Mouse (Mus musculus) monocyte, adult 5-6 weeks (primary cell): Measurements from ENCODE around the gene Creb3l2. TPM values are rescaled to one million over a fixed set of nuclear protein-coding genes. Genes with fewer than 3 reads are reported as not detected.
"Not testable (repeated sequence)": the region's sequence is repeated elsewhere in the genome, so short reads cannot be mapped to it uniquely, and the experiment has no call there.

Source experiments
- ATAC-seq: fragments of 153-309, 156-312 bp; replicated peaks from 2 replicates; pipeline ENCODE4 v1.8.0; 2017; ENCODE audit warnings: mild to moderate bottlenecking; ENCODE audit not compliant: low TSS enrichment, insufficient number of reproducible peaks, severe bottlenecking, poor library complexity, low FRiP score
- total RNA-seq: library from RNA; stranded (forward); fragments of 200-1000, 200-491, 200-594 nt; gene quantifications from 3 replicates; pipeline ENCODE4 v1.2.3, GENCODE M21; 2017

Creb3l2 gene
- total RNA-seq, 1 experiment from 2014 or later: 2.9 TPM

DNA sequence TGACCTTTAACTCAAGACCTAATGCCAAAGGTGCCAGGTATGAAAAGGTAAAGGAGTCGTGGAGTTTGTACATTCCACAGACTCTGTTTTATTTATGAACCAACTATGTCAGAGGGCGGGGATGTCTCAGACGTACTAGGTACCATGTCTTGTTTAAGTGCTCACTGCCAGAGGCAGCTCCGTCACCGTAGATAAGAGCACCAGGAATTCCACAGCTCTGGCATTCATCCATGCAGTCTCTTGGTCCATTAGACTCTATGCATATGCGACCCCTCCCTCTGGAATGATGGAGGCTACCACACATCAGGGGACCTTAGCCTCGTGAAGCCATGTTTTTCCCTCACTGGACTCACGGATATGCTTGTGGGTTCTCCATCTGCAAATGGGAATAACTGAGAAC, 53.0 kb downstream of the Creb3l2 start:
- ATAC-seq: no peak

DNA sequence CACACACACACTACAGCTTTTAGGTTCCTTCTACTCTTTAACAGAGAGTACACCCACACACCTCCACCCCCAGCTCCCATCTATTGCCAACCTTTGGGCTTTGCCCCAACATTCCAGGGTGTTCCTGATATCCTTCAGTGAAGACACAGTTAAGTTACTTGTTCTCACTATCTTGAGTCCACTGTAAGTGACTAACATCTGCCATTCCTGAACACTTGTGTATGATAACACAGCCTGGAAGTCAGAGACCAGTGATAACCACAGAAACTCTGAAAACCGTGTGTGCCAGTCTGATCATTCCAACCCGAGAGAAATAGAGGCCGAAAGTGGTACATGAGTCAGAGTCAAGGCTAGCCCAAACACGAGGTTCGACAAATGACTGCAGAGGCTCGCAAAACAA, 53.4 kb downstream of the Creb3l2 start:
- ATAC-seq: no peak

DNA sequence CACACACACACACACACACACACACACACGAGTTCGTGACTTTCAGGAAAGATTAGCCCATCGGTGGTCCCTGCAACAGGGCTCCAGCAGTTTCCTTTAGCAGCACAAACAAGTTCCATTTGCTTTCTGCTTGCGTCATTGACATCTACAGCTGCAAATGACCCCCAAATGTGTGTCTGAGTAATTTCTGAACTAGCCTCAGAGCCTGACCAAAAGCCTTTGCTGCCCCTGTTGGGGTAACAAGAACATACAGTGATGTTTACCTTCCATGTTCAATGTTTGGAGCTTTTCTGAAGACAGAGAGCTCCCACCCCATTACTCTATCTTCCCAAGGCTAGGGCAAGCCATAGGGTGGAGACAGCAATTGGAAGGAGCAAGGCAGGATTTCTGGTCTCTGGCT, 54.7 kb downstream of the Creb3l2 start:
- no peak for ATAC-seq

DNA sequence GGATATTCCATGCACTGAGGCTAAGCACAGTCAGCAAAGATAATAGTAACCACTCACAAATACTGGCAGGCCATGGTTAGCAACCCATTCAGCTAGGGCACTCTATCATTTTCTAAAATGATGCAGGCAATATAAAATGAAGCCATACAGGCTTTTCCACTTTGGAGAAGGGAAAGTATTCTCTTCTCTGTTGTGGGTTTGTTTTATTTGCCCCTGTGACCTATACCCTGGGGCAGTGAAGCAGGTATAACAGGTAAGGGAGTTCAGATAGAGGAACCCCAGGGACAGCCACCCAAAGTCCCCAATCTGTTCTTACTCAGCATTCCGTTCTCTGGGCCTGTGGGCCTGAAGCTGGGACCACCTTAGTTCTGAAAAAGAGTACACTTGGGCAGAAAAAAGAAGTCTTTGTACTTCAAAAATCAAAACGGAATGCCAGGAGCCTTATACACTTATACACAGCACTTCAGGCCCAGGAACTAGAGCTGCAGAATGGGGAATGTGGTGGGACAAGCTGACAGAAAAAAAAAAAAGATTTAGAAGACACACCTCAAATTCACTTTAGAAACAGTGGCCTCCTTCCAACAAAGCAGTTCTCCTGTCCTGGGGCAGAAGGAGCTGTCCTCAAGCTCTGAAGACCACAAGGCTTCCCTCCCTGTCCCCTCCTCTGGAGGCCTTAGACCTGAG, 56.2 kb downstream of the Creb3l2 start:
- no peak for ATAC-seq

DNA sequence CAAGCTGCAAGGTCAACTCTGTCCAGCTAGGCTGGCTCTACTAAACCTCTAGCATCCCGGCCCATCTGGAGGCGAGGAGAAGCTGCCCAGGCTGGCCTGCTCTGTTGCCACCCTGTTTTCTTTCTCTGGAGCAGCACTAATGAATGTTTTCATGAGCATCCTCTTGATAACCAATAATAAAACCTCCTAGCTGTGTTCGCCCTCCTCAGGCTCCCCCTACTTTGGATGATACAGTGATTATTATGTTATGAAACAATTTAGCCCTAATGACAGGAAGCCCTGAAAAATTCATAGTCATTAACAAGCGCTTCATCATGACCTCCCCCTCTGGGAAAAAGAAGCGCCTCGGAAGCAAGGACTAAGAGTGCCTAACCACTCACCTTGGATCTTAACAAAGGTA, 59.2 kb downstream of the Creb3l2 start:
- no peak for ATAC-seq

DNA sequence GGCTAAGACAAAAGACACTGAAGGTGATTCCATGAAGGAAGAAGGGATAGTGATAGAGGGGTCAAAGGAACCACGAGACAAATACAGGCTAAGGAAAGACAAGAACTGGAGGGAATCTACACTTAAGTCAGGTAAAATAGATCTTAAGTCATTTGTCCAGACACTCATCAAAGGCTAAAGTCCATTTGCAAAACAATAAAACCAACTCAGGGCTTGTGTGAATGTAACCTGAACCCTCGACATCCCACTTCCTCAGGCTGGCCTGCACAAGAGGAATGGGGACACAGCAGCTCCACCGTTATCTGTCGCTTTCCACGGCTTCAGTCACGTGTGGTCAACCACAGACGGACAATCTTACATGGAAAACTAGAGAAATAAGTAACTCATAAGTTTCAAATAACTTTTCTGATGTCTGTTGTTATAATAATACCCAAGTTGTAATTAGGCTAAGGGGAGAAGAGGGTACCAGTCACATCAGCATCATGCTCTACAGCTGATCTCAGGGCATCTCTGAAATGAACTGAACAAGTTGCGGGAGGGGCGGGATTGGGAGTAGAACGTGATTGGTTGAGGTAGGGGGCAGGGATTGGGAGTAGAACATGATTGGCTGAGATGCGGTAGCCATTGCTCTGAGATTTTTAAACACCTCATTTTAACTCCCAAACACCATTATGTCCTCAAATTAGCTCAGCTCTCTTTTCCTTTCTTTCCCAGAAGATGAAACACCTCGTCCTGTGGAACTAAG, 63.9 kb downstream of the Creb3l2 start:
- ATAC-seq: no peak

DNA sequence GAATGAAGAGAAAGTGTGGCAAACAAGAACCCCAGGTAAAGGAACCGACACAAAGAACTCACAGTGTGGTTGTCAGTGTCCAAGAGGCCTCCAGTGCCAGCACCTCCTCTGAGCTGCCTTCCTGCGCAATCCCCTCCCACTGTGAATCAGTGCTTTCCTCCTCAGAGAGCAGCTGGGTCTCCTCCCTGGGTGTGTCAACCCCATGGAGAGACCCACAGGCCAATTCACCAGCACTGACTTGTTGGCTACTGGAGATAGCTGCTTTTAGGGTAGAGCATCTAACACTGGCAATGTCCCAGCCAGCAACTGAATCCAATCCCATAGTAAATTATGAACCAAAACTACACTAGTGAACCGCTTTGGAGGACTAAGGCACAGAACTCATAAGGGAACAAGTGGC, 64.6 kb downstream of the Creb3l2 start:
- not testable (repeated sequence) for ATAC-seq

DNA sequence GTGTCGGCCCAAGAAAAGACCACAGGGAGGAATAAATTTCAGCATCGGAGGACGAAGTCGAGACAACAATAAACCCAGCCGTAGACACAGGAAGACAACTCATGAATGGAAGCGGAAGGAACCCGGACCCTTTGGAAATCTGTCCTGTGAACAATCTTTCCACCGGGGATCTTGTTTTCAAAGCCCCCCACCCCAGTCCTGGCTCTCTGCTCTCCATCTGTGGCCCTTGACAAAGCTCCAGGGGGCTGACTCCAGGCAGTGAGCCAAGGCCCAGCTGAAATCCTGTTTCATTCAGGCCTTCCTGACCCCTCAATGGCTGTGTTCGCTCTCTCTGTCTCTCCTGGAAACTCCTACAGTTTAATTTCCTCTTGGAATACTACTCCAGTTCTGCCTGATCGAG, 66.5 kb downstream of the Creb3l2 start:
- no peak for ATAC-seq

DNA sequence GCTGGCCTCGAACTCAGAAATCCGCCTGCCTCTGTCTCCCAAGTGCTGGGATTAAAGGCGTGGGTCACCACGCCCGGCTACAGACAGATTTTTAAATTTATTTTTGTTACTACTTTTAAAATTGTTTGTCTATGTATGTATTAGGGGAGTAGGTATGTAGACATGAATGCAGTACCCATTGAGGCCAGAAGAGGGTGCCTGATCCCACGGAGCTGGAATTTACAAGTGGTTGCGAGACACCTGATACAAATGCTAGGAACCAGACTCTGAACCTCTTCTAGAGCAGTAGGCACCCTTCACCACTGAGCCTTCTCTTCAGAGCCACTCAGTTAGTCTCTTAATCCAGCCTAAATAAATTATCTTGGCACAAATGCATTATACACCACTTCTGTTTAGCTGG, 70.6 kb downstream of the Creb3l2 start:
- no peak for ATAC-seq

DNA sequence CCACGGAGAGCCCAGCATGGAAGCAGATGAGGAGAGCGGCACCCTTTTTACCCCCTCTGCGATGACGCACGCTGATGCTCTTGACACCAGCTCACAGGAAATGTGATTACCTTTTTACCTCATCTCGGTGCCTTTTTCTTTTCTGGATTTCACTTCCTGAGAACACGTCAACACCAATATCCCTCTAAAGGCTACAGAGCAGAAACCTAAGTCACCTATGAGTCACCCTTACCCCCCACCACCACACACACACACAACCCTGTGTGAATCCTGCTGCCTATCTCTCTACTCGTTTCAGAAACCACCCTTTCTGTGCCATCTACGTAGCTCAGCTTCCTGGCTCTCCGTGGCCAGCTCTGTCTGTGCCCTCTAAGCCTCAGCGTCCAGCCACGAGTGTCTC, 71.4 kb downstream of the Creb3l2 start:
- no peak for ATAC-seq

DNA sequence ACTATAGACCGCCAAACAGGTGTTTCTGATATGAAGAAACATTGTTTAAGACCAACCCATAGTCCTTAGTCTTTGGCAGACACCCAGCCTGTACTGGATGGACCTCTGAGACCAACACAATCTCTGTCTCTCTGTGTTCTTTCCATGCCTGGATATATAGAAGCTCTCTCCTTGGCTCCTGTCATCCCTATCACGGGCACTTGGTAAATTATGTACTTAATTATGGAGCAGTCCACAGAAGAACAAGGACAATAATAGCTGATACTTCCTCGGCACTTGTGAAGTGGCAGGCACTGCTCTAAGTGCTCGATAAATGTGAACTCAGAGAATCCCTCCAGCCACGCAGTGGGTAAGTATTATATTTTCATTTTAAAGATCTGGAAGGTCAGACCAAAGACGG, 72.2 kb downstream of the Creb3l2 start:
- ATAC-seq: no peak

DNA sequence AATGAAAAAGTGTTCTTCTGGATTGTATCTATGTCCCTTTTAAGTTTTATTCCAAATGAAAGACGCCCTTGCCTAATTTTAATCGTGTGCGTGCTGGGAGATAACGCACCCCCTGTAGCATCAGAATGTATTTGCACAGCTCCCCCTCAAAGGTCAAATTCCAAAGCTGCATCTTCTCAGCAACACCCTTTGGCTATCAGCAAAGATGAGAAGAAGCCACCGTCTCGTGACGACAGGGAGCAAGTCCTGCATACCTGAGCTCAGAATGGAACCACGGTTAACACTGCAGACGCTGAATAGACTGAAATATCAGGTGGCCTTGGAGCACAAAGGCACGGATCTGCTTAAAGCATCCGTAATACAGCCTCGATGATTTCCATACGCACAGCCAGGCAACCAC, 73.7 kb downstream of the Creb3l2 start:
- no peak for ATAC-seq

DNA sequence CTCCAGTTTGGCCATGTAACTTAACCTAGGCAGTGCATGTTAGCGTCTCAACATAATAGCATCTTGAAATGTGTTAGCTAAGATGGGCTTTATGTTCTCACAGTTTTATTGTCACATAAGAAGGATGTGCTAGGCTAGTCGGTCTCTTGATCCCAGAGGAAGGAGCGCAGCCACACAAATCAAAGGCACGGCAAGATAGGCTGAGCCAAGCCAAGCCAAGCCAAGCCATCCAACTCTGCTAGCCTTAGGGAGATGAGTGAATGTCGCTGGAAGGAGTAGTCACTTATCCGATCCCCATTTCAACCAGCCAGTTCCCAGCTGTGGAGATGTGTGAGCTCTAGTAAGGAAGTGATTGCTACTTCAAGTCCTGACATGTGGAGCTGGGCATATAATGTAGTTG, 75.0 kb downstream of the Creb3l2 start:
- ATAC-seq: no peak

DNA sequence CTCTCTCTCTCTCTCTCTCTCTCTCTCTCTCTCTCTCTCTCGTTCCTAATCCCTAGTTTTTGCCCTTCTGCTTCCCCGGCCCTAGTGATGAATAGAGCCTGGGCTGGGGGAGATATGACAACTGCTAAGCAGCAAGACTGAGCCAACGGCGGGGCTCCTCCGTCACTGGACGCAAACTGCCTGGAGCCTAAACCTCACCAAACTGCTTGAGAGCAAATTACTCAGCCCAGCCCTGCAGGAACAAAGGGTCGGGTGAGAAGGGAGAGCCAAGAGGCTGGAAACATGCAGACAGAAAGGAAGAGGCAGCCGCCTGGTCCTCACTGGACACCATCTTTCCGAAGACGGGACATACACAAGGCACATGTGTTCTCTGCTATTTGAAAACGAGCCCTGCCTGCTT, 76.8 kb downstream of the Creb3l2 start:
- no peak for ATAC-seq

DNA sequence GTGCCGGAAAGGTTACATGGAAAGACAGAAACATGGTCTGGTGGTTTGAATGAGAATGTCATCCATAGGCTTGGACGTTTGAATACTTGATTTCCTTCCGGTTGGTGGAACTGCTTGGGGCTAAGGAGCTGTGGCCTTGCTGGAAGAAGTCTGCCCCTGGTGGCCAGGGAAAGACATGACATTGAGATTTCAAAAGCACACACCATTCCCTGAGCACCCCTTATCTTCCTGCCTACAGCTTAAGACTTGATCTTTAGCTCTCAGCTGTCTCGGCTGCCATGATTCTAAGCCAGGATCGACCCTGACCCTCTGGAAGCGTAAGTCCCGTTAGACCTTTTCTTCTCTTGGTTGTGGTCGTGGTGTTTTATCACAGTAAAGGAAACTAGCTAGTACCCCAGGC, 77.6 kb downstream of the Creb3l2 start:
- no peak for ATAC-seq

DNA sequence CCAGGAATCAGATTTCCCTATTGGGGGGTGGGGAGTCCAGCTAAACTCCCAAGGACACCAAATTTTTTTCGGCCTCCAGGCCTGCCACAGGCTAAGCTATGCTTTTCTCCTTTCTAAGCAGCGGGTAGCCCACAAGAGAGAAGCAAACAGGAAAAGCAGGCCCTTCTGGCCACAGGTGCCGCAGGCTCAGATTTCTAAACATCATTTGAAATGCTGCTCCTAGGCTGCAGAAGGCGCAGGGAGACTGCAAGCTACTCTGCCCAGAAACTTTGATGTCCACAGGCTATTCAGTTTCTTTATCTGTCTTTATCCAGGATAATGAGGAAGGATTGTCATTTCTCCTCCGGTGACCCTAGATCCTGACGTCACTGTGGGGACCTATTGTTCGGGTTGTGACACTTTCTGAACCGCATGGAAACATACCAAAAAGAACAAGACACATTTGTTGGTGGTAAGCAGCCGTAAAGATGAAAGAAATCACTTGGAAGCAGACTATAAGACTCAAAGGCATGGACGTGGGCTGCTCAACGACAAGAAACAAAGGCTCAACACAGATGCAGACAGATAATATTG, 81.0 kb downstream of the Creb3l2 start:
- no peak for ATAC-seq

DNA sequence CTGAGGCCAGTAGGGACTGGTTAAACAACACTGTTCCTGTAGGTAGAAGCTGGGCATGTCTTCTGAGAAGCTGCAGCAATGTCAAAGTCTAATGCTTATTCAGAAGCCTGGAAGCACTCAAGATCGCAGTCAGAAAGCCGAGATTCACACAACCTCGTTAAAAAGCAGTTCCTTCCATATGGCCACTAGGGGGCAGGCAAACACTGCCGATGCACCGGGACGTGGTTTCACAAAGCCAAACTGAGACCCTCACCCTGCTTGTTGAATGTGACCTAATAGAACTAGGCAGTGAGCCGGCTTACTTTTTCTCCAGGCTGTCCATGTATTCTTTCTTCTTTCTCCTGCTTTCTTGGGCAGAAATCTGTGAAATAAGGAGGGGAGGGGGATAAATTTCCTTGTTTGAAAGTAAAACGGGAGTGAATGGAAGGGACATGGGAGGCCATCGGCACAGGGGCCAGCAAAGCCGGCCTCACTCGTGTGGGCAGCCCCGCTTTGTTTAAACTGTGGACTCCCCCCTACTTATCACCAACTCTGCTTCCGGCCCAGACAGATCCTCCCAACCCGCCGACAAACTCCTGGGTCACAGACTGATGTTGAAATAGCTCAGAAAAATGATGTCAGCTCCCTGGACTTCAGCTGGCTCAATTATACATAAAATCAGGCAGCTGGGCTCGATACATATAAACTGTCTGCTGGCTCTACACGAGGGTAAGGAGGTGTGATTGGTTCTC, 87.3 kb downstream of the Creb3l2 start:
- ATAC-seq: no peak

DNA sequence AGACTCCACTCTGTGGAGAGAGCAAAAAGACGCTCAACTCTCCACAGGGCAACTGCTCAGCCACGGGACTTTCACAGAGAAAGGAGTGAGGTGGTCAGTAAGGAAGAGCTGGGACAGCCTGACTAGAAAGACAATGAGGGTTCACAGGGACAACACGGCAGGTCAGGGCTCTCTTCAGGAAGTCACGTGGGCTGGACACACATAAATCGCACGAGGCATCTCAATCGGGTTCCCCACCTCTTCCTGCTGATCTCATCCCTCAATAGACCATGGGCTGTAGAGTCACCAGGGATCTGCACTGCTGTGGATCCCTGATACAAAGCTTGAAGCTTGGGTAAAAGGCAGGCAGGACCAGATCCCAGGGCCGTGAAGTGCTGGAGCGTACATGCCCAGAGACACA, 88.3 kb downstream of the Creb3l2 start:
- no peak for ATAC-seq

DNA sequence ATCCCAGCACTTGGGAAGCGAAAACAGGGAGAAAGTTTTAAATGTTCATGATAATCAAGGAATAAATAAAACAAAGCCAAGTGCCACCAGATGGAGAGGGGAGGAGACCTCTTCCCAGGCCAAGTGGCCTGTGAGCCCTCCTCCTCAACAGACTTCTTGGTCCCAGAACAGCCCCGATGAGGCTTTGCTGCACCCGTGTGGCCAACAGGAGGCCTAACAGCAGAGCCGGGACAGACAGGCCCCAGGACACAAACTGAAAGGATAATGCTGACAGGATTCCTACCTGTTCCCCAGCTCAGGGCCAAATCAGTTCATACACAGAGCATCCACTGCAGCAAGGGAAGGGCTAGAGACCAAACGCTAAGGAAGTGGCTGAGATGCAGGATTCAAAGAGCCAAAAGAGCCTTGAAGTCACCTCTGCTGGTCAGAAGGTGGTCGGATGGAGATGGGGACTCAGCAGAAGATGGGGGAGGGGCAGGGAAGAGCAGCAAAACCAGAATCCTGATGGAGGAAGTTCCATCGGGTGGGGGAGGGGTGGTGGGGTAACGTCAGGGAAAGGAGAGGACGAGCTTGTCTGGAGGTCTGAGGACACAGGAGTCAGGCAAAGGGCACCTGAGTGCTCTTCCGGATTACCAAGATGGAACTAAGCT, 90.1 kb downstream of the Creb3l2 start:
- ATAC-seq: no peak
